Mouse (Mus musculus): Measurements from ENCODE around the gene Alox8. TPM values are rescaled to one million over a fixed set of nuclear protein-coding genes. Genes with fewer than 3 reads are reported as not detected.

Alox8 gene
- polyA plus RNA-seq, 1 experiment from 2014 or later: not detected

GRCm38 (mm10) chr11:69218661-69219060 is 21.0 kb upstream of the Alox8 start:
- TF ChIP-seq CTCF (IDR thresholded peaks at IDR 0.05): no peak
- in situ Hi-C loops (cut with MboI; ENCODE audit: low pct_unique_long_range_greater_than_20kb): no loop called here
- DNase-seq (ENCODE audit: low read depth, low spot score): no peak
- no peak for ATAC-seq
- ChIA-PET POLR2A (no interaction called here), CTCF (interaction anchor here (1.5 kb wide), 1 partner anchor 60 kb away, joined by 3 read pairs; no protein-coding TSS in a partner anchor)
- H3K27me3 ChIP-seq: peaks cover 57% of the 10 kb centered on the region

- TF ChIP-seq CTCF (IDR thresholded peaks at IDR 0.05): no peak
- ATAC-seq (no peak), DNase-seq (ENCODE audit: low read depth, low spot score) (no peak)
- in situ Hi-C loops (cut with MboI; ENCODE audit: low pct_unique_long_range_greater_than_20kb): no loop called here
- peaks cover 53% of the 10 kb centered on the region for H3K27me3 ChIP-seq
- ChIA-PET POLR2A (no interaction called here), CTCF (no interaction called here)
Measured at GRCm38 (mm10) chr11:69217411-69217810, 19.8 kb upstream of the Alox8 start.

GRCm38 (mm10) chr11:69211431-69211830 is 13.8 kb upstream of the Alox8 start:
- peaks cover 51% of the 10 kb centered on the region for H3K27me3 ChIP-seq
- CTCF ChIA-PET: no interaction called here
- TF ChIP-seq CTCF (IDR thresholded peaks at IDR 0.05): no peak
- DNase-seq (ENCODE audit: low read depth, low spot score) (no peak), ATAC-seq (no peak)
- in situ Hi-C loops (cut with MboI; ENCODE audit: low pct_unique_long_range_greater_than_20kb): no loop called here
- POLR2A ChIA-PET: no interaction called here

- CTCF ChIA-PET: interaction anchor here (1.6 kb wide), 1 partner anchor 43 kb away, joined by 4 read pairs; no protein-coding TSS in a partner anchor
- POLR2A ChIA-PET: no interaction called here
- H3K27me3 ChIP-seq: peaks cover 48% of the 10 kb centered on the region
- in situ Hi-C loops (cut with MboI; ENCODE audit: low pct_unique_long_range_greater_than_20kb): no loop called here
- no peak for TF ChIP-seq CTCF (IDR thresholded peaks at IDR 0.05)
- no peak for ATAC-seq
- DNase-seq (ENCODE audit: low read depth, low spot score): no peak
Measured at GRCm38 (mm10) chr11:69202469-69203230, 5.0 kb upstream of the Alox8 start.

GRCm38 (mm10) chr11:69200231-69200630 is 2.6 kb upstream of the Alox8 start:
- POLR2A ChIA-PET: no interaction called here
- no peak for TF ChIP-seq CTCF (IDR thresholded peaks at IDR 0.05)
- CTCF ChIA-PET: no interaction called here
- peaks cover 59% of the 10 kb centered on the region for H3K27me3 ChIP-seq
- in situ Hi-C loops (cut with MboI; ENCODE audit: low pct_unique_long_range_greater_than_20kb): no loop called here
- ATAC-seq (no peak), DNase-seq (ENCODE audit: low read depth, low spot score) (no peak)

GRCm38 (mm10) chr11:69199251-69199650 is 1.6 kb upstream of the Alox8 start:
- ATAC-seq (no peak), DNase-seq (ENCODE audit: low read depth, low spot score) (no peak)
- peaks cover 55% of the 10 kb centered on the region for H3K27me3 ChIP-seq
- no peak for TF ChIP-seq CTCF (IDR thresholded peaks at IDR 0.05)
- CTCF ChIA-PET: no interaction called here
- in situ Hi-C loops (cut with MboI; ENCODE audit: low pct_unique_long_range_greater_than_20kb): loop anchor here (5.0 kb wide), 1 partner anchor 43 kb away; no protein-coding TSS in a partner anchor
- POLR2A ChIA-PET: no interaction called here

GRCm38 (mm10) chr11:69197194-69197593 is 449 bp downstream of the Alox8 start:
- ATAC-seq: no peak
- DNase-seq (ENCODE audit: low read depth, low spot score): no peak
- POLR2A ChIA-PET: no interaction called here
- in situ Hi-C loops (cut with MboI; ENCODE audit: low pct_unique_long_range_greater_than_20kb): loop anchor here (5.0 kb wide), 1 partner anchor 45 kb away; no protein-coding TSS in a partner anchor
- TF ChIP-seq CTCF (IDR thresholded peaks at IDR 0.05): no peak
- CTCF ChIA-PET: interaction anchor here (0.8 to 1.2 kb wide), 2 partner anchors 40 to 51 kb away, joined by 3 read pairs; no protein-coding TSS in a partner anchor
- peaks cover 47% of the 10 kb centered on the region for H3K27me3 ChIP-seq

GRCm38 (mm10) chr11:69196766-69197165 is 877 bp downstream of the Alox8 start:
- ATAC-seq (no peak), DNase-seq (ENCODE audit: low read depth, low spot score) (no peak)

GRCm38 (mm10) chr11:69192840-69193239 is 4.8 kb downstream of the Alox8 start:
- no peak for DNase-seq (ENCODE audit: low read depth, low spot score)
- TF ChIP-seq CTCF (IDR thresholded peaks at IDR 0.05): peak; percentile 71
- in situ Hi-C loops (cut with MboI; ENCODE audit: low pct_unique_long_range_greater_than_20kb): no loop called here
- ChIA-PET POLR2A (no interaction called here), CTCF (interaction anchor here (1.6 kb wide), 1 partner anchor 42 kb away, joined by 3 read pairs; no protein-coding TSS in a partner anchor)
- no peak for ATAC-seq
- H3K27me3 ChIP-seq: peaks cover 42% of the 10 kb centered on the region

More at GRCm38 (mm10) chr11:69196766-69197165, 877 bp downstream of the Alox8 start:
- peak; percentile 71 for TF ChIP-seq CTCF (IDR thresholded peaks at IDR 0.05)
- ChIA-PET CTCF (interaction anchor here (0.8 to 1.2 kb wide), 2 partner anchors 39 to 51 kb away, joined by 3 read pairs; no protein-coding TSS in a partner anchor), POLR2A (no interaction called here)
- in situ Hi-C loops (cut with MboI; ENCODE audit: low pct_unique_long_range_greater_than_20kb): loop anchor here (5.0 kb wide), 1 partner anchor 46 kb away; no protein-coding TSS in a partner anchor
- H3K27me3 ChIP-seq: peaks cover 50% of the 10 kb centered on the region

- DNase-seq (ENCODE audit: low read depth, low spot score): no peak
- CTCF ChIA-PET: no interaction called here
- POLR2A ChIA-PET: no interaction called here
- ATAC-seq: no peak
- H3K27me3 ChIP-seq: no peaks in the 10 kb centered on the region
- in situ Hi-C loops (cut with MboI; ENCODE audit: low pct_unique_long_range_greater_than_20kb): no loop called here
- no peak for TF ChIP-seq CTCF (IDR thresholded peaks at IDR 0.05)
Measured at GRCm38 (mm10) chr11:69185936-69186335, 11.7 kb downstream of the Alox8 start.

GRCm38 (mm10) chr11:69185031-69185430 is 12.6 kb downstream of the Alox8 start:
- ATAC-seq (no peak), DNase-seq (ENCODE audit: low read depth, low spot score) (no peak)
- ChIA-PET CTCF (interaction anchor here (1.0 kb wide), 1 partner anchor 35 kb away, joined by 3 read pairs; no protein-coding TSS in a partner anchor), POLR2A (no interaction called here)
- in situ Hi-C loops (cut with MboI; ENCODE audit: low pct_unique_long_range_greater_than_20kb): no loop called here
- no peak for TF ChIP-seq CTCF (IDR thresholded peaks at IDR 0.05)
- no peaks in the 10 kb centered on the region for H3K27me3 ChIP-seq
